Mouse (Mus musculus): ENCODE measurements around the gene Eps8l3.
"Not testable (repeated sequence)": the region's sequence is repeated elsewhere in the genome, so short reads cannot be mapped to it uniquely, and the experiment has no call there.

Gene Eps8l3

DNA sequence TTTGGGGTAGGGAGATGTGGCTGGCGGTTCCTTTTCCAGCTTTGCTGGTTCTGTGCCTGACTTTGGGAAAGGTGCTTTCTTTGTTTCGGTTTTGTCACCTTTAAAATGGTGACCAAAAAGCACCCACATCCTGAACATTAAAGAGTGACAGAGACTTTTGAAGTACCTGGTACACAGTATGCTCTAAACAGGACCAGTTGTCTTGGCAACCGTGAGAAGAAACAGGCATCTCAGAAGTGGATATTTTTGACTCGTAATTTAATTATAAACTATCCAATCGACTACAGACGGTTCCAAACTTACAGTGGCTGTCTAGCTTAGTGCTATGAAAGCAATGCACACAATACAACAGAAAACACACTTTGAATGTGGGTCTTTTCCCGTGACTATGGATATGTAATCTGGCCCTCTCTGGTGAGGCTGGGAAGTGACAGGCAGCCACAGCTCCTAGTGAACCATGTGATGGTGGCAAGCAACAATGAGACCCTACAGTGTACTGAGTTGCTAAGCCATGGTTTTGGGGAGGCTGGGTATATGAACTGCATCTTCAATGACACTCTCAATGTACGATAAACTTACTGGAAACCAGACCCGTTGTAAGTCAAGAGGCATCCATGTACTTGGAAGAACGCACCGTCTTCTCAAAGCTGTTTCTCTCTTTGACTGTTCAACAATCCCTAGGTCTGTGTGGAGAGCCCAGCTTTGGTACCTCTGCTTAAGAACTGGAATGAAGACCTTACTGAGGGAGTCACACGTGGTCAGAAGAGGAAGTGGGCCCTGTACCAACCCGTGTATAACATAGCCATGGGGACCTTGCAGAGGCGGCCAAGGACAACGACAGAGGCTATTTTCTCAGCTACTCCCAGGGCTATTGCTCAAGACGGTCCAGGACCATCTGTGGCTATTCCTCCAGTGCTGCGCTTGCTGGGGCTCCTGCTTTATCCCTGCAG is 23.5 kb upstream of the Eps8l3 start:
- DNase-seq (ENCODE audit: low spot score) = no peak

DNA sequence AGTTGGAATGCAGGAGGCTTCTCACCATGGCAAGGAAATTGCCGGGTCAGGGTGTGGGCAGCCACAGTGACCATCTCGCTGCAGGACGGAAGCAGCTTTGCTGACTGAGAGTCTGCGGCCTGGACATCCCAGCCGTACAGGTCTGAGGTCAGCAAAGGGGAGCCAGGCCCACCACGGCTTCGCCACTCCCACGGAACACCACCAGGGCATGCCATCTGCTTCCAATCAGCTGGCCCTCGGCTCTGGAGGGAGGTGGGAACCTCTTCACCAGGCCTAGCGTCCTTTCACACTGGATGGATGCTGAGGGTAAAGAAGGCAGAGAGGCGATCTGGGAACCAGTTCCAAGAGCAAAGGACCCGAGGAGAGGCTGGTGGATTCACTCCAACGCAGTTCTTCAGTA is 21.7 kb upstream of the Eps8l3 start:
- DNase-seq (ENCODE audit: low spot score) = no peak

DNA sequence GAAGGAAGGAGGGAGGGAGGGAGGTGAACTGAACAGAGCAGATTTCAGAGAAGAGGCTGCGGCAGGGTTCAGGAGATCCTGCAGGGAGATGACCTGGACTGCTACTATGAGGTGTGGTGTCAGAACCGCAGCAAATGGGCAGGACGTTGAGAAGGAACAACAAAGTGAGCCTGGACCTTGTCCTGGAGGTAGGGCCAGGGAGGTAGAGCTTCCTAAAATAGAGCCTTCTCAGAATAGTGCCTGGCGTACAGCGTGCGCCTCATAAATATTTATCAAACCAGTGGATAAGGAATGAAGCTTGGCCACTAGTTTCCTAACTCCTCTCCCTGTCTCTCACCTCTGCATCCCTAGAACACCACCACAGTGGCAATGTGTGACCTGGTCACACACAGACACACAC is 19.4 kb upstream of the Eps8l3 start:
- no peak for DNase-seq (ENCODE audit: low spot score)

DNA sequence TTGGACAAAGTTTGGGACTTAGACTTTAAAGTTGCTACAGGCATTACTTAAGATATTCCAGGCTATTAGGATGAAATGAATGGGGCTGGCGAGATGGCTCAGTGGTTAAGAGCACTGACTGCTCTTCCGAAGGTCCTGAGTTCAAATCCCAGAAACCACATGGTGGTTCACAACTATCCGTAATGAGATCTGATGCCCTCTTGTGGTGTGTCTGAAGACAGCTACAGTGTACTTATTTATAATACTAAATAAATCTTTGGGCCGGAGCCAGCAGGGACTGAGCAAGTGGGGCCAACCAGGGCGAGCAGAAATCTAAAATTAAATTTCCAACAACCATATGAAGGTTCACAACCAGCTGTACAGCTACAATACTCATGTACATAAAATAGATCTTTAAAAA is 15.5 kb upstream of the Eps8l3 start:
- DNase-seq (ENCODE audit: low spot score) = not testable (repeated sequence)

DNA sequence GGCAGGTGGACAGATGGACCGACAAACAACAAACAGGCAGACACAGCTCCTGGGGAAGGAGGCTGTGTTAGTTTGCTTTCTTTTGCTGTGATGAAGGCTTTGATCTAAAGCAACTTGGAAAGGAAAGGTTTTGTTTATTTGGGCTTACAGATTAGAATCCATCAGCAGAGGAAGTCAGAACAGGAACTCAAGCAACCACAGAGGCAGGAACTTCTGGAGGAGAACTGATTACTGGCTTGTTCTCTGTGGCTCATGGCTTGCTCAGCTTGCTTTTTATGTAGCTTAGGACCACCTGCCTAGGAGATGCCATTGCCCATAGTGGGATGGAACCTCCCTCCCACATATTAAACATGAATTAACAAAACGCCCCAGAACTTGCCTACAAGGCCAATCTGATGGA is 14.6 kb upstream of the Eps8l3 start:
- no peak for DNase-seq (ENCODE audit: low spot score)

DNA sequence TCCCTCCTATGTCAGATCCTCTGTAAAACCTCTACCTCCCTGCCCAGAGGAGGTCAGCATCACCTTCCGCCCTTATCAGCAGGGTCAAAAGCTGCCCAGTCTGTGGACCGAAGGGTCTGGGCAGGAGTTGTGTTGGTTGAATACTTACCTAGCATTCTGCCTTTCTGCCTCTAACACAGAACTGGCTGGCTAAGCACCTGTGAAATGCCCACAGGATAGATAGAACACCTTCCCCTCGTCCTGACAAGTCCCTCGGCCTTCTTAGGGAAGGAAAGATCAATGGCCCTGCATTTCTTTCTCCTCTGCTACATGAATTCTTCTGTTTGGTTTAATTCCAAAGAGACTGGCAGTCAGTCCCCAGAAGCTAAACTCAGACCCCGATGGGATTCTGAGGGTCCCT is 13.6 kb upstream of the Eps8l3 start:
- no peak for DNase-seq (ENCODE audit: low spot score)

DNA sequence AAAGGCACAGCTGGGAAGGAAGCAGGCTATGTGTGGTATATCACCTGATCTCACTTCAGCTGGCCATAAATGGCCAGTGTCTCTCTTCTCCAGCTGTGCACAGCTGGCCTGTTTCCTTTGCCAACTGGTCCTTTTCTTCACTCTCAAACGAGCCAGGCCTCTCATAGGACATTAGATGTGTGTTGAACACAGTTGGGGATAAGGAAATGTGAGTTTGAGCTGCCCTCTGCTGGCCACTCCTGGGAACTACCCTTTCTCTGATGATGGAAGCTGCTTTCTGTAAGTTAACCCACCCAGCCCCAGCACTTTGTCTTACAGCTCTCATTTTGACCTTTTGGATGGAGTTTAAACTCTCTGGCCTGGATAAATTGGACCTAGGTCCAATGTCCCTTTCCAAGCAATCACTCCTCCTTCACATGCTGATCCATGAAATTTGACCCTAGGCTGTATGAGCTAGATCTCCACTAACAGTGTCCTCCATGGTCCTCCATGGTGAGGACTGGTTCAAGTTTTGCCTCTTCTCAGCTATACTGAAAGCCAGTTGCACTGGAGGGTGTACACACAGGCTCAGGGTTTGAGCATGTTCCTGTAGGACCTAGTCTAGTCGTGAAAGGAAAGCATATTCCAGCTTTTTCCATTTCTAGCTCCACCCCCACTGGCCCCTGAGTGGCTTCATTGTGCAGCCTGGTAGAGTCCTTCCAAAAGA is 13.0 kb upstream of the Eps8l3 start:
- DNase-seq (ENCODE audit: low spot score) = peak; percentile 81

DNA sequence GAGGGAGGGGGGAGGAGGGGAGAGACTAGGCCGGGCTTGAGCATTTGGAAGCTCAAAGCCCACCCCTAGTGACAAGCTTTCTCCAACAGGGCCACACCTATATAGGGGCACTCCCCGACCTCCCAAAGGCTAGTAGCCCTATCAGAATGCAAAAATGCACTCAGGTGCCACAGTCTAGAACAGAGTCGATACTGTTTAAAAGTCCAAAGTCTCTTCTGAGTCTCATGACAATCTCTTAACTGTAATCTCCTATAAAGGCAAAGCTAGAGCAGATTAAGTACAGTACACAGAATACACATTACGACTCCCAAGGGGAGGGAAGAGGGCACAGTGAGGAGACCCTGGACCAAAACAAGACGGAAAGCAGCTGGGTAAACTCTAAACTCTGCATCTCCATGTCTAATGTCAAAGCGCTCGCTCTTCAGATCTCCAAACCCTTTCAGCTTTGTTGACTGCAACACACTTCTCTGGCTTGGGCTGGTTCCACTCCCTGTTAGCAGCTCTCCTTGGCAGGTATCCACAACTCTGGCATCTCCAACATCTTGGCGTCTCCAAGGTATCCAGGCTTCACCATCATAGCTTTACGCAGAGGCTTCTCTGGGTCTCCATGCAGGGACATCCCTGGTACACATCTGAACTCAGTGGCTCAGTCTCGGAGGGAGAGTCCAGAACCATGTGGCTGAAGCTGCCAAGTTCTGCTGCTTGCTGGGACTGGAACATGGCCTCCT is 11.5 kb upstream of the Eps8l3 start:
- DNase-seq (ENCODE audit: low spot score) = no peak

DNA sequence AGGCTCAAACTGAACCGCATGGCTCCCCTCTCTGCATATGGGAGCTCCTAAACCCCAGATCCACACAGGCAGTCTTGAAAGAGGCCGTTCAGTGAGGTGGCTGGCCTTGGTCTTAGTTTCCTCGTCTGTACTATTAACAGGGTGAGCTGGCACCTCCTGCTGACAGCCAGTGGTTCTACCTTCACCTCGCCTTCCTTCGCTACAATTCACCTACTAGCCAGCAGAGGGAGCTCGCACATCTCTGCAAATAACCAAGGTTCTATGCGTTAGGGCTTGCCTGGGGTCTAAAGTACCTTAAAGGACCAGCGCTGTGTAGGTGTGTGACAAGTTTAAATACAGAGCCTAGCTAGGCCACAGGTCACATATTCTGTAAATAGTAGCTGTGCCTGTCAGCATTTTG is 9.9 kb upstream of the Eps8l3 start:
- peak; percentile 78 for DNase-seq (ENCODE audit: low spot score)

DNA sequence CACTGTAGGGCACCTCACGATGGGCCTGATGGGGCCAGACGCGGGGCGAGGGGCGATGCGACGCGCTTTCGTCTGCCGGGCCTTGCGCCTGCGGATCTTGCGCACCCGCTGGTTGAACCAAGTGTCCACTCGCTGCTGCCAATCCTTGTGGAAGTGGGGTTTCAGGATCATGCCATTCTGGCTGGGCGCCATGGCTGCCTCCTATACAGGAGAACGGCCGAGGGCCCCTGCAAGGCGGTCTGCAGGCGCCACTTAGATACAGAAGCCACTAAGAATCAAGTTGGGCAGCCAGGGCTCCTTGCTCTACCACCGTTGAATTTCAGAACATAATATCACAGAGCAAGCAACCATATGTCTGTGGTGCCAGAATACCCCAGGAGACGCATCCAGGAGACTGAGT is 8.6 kb upstream of the Eps8l3 start:
- no peak for DNase-seq (ENCODE audit: low spot score)

DNA sequence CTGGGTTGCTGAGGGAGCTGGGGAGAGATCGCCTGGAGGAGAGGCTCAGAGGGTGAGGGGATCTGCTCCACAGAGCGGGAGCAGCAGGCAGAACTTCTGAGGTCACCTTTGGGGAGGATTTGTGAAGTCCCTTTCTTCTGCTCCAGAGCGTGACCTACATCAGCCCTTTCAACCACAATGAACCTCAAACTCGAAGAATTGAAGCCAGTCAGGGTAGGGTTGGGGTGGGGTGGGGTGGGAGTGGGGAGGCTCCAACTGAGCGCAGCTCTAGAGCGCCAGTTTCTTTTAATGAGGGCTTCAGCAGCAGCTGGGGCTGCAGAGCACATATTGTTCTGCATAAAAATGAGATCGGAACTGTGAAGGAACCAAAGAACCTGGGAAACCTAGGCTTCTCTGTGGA is 7.9 kb upstream of the Eps8l3 start:
- DNase-seq (ENCODE audit: low spot score) = no peak

DNA sequence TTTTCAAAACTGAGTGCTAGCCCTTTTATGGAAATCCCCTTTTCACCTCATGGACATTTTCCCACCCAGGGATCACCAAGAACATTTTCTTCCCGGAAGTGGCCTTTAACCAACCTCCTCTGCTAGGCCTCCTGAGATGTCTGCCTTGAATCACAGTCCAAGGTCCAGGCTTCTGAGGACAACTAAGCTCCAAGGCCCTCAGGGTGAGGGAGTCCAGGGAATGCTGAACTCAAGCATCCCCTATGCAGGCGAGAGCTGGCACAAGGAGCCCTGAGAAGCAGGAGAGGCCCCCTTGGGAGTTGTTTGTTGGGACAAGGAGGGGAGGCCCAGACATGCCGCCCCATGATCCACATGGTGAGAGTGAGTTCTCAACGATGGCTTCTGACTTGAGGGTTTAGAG is 7.1 kb upstream of the Eps8l3 start:
- peak; percentile 50 for DNase-seq (ENCODE audit: low spot score)

DNA sequence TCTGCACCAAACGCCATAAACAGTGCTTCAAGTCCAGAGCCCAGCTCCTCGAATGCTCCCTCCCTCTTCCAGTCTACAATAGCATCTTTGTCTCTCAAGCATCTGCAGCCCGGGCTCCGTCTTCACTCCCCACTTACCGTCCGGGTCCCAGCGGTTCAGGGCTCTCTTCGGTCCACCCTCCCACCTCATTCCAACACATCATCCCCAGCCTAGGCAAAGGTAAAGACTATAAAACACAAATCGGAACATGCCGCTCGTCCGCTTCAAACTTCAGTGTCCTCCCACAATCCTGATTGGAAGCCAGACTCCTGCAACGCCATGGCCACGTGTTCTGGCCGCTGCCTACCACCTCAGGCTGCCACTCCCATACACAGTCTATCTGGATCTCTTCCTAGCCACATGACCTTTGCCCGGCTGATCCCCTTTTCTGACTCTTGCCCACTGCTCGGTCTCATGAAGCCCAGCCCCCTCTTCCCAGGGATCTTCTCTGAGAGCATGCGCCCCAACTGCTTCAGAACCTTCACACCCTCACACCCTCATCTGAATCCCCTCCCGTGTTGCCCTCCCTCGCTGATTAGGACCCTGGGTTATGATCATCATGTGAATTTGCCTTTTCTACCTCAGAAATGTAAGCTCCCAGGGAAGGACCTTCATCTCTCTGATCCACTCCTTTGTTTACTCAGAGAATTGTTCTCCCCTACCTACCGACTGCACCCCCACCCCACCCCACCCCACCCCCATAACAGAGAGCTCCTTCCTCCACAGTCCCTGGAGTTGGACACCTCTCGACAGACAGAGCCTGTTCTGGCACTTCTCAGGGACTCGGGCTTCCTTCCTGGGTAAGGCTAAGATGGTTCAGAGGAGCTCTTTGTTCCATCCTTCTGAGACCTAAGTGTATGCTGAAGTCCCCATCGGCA is 3.4 kb upstream of the Eps8l3 start:
- no peak for DNase-seq (ENCODE audit: low spot score)

DNA sequence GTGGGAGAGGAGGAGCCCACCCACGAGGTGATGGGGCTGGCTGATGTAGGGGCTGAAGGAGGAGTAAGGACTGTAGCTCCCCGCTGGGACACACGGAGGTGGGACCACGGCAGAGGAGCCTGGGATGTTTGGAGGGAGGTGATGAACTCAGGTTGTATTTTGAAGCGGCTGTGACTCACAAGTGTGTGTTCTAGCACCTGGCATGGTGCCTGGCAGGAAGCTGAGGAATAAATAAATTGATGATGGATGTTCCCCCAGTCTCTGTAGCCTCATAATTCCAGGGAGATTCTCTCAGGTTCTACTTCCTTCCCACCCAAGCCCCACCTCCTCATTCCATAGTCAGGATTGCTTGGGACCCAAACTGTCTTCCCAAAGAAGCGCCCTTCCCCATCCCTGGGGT is 1.8 kb upstream of the Eps8l3 start:
- no peak for DNase-seq (ENCODE audit: low spot score)

DNA sequence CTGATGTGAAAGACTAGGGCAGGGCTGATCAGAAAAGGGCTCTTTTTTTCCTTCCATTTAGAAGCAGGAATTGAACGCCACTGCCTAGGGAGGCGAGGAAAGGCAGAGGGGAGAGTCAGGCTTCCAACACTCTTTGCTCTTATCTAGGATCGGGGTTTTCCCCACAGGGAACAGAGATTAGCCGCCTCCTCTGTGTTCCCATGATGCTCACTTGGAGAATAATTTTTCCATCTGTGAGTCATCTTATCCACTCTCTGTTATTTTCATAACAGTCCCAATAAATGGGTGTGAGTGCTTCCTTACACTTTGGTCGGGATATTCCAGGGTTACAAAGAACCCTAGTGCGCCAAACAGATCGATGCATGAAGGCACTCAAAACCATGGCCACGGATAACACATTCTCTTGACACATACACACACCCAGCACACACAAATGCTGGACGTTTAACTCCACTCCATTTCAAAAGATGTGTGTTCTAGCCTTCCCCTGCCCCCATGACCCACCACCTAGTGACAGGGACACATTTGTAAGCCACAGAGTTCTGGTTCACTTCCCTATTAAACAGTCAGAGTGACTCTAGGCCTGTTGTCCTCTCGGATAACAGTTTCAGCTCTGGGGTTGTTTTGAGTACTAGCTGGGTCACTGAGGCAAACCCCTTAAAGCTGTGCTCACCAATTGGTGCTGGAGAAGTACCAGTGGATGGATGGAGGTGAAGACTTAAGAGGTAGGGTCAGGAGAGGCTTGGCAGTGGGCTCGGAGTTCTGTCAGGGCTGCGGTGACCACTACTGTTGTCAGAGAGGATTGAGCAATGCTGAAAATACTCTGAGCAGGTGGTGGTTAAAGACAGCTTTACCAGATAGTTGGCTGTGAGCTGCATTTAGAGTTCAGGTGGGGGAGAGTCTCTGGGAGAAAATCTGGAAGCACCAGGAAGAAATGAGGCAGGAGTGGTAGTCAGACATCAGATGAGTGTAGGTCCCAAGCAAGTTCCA is 1.0 kb downstream of the Eps8l3 start:
- no peak for DNase-seq (ENCODE audit: low spot score)

DNA sequence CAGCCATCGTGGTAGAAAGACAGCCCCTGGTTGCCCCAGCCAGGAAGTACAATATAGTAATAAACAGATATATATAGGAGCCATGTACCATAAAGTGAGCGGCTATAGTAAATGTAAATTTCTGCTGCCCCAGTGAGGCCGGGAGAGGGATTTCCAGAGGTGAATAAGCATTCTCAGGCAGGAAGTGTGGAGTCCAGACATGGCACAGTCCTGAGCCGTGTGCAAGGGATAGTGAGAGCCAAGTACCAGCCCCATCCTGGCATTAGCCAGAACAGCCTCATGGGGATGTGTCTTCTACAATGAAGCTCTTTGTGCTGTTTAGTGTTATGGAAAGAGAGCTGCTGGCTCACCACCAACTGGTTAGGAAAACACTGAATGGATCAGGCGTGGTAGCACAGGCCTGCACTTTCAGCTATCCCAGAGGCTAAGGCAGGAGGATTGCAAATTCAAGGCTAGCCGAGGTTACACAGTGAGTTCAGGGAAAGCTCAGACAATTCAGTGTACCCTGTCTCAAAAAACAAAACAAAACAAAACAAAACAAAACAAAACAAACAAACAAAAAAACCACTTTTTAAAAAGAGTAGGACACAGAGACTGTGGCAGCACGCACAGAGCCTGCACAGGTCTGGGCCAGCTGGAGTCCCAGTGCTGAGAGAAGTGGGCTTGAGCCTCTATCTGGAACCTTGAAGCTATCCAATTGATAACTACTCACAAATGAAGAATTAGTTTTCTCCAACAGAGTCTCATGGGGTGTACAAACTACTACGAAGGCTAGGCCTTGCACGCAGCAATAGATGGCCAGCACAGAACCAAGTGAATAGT is 10.9 kb downstream of the Eps8l3 start:
- DNase-seq (ENCODE audit: low spot score) = peak; percentile 51

DNA sequence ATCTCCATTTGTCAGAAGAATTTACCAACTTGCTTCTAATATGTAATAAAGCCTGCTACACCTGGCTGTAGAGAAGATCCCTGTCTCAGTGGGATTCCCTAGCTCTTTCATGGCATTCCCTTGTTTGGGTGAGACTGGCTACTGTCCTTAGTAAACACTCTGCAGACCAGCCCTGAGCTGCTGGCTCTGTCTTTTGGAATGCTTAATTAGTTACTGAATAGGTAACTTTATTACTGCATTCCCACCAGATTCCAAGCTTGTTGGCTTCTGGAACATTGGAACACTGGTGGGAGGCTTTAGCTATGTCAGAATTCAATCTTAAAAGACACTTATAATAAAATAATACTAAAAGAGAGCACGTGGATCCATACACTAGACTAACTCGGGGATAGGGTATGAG is 12.2 kb downstream of the Eps8l3 start:
- DNase-seq (ENCODE audit: low spot score) = not testable (repeated sequence)

DNA sequence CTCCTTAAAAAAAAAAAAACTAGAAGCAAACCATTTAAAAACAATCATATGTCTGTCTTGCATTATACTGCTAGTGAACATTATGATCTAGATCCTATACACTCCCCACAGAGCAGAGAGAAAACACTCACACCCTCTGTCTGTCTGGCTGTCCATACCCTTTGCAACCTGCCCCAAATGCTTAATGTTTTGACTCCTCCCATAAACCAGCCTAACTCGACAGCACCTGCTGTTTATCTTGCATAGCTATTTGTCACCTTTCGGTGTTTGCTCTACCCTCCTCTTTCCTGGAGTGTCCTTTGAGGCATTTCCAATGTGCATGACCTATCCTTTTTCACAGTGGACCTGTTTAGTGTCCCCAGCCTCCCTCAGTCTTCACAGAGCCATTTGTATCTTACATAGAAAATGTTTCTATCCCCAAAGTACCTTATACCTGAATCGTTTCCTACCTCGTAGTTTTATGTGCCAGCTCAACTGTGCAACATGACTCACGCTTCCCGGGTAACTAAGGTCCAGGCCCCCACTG is 18.2 kb downstream of the Eps8l3 start:
- no peak for DNase-seq (ENCODE audit: low spot score)

Data from testis, postnatal 14 days (tissue).